ENCODE assay signal across 8 mouse cellular contexts in genomic region chr2:167689501-167690218, GRCm38 (mm10). TPM values are rescaled to one million over a fixed set of nuclear protein-coding genes. Genes with fewer than 3 reads are reported as not detected.
DNase-seq lines count a peak whose midpoint lies in the region; ATAC-seq and TF ChIP-seq lines count a peak whose summit lies in the region.

Tmem189 (minus strand) TSS chr2:167689822.

- H3K9ac ChIP-seq in heart, embryonic 13.5 days: peak within 1 kb of the TSS; percentile 91
- peak within 1 kb of the TSS; percentile 65 for H3K9ac ChIP-seq in liver, embryonic 14.5 days (replicated peaks)
- H3K9ac ChIP-seq in stomach, embryonic 16.5 days (ENCODE audit: low read length): peak within 1 kb of the TSS; percentile 94

- H3K36me3 ChIP-seq in heart, embryonic 13.5 days: no peaks in the 10 kb centered on the region
- H3K36me3 ChIP-seq in liver, embryonic 14.5 days (replicated peaks; ENCODE audit: control insufficient read depth, insufficient read depth, low read depth): no peaks in the 10 kb centered on the region
- H3K36me3 ChIP-seq in stomach, embryonic 16.5 days (ENCODE audit: control insufficient read depth, insufficient read depth, low read length): no peaks in the 10 kb centered on the region

- peaks cover 40% of the 10 kb centered on the region for H3K27me3 ChIP-seq in heart, embryonic 13.5 days (replicated peaks)
- H3K27me3 ChIP-seq in liver, embryonic 14.5 days (ENCODE audit: control insufficient read depth, insufficient read depth, low read length): peaks cover 19% of the 10 kb centered on the region
- no peaks in the 10 kb centered on the region for H3K27me3 ChIP-seq in stomach, embryonic 16.5 days (ENCODE audit: control insufficient read depth, insufficient read depth, low read length)

- peak; percentile 66 to 68 for DNase-seq in adrenal gland, postnatal 36 days
- peak; percentile 60 to 78 for DNase-seq in kidney, postnatal 25 days
- DNase-seq in liver, embryonic 14.5 days (ENCODE audit: low read depth in 3 of 3, low spot score in 3 of 3): peak in 1 of 3 experiments; percentile 45
- peak; percentile 49 to 66 for DNase-seq in natural killer cell, adult 2 months (ENCODE audit: low spot score in 2 of 2)

- under 1% methylated on average over 87 of the region's 99 CpGs for WGBS in heart, embryonic 13.5 days
- WGBS in liver, embryonic 14.5 days (ENCODE audit: insufficient replicate concordance): under 1% methylated on average over 89 of the region's 99 CpGs
- under 1% methylated on average over 90 of the region's 99 CpGs for WGBS in stomach, embryonic 16.5 days

- peaks cover 26% of the 10 kb centered on the region for H3K4me1 ChIP-seq in heart, embryonic 13.5 days
- 0 out of 4 replicates have a peak, but pooled peaks cover 0 to 2% of the 10 kb centered on the region in 2 experiments for H3K4me1 ChIP-seq in liver, embryonic 14.5 days (replicated peaks; ENCODE audit: control insufficient read depth in 2 of 2, insufficient read depth in 2 of 2, low read length in 1 of 2)
- peaks cover 22% of the 10 kb centered on the region for H3K4me1 ChIP-seq in stomach, embryonic 16.5 days (ENCODE audit: control insufficient read depth, insufficient read depth, low read length)

- peak; percentile 61 for ATAC-seq in CD4-positive, CD25-positive, alpha-beta regulatory T cell, adult 4 months
- ATAC-seq in erythroid progenitor cell, adult 5-6 weeks (replicated peaks; ENCODE audit: low FRiP score, poor library complexity, severe bottlenecking): no peak
- no peak for ATAC-seq in heart, embryonic 13.5 days (ENCODE audit: extremely low read depth, insufficient number of reproducible peaks, low FRiP score, low TSS enrichment)
- ATAC-seq in liver, embryonic 14.5 days (ENCODE audit: insufficient read depth): peak; percentile 3; the same call in 1 of the 2 replicates
- peak; percentile 18; the same call in 1 of the 2 replicates for ATAC-seq in stomach, embryonic 16.5 days (ENCODE audit: insufficient read depth, low FRiP score)

- H3K4me3 ChIP-seq in heart, embryonic 13.5 days: peak within 1 kb of the TSS; percentile 81
- H3K4me3 ChIP-seq in liver, embryonic 14.5 days (ENCODE audit: insufficient read depth in 1 of 2, low read depth in 2 of 2, low read length in 2 of 2): peak within 1 kb of the TSS; percentile 57 to 61
- H3K4me3 ChIP-seq in stomach, embryonic 16.5 days (replicated peaks; ENCODE audit: low read length): peak within 1 kb of the TSS; percentile 80

- no peaks in the 10 kb centered on the region for H3K9me3 ChIP-seq in heart, embryonic 13.5 days
- H3K9me3 ChIP-seq in liver, embryonic 14.5 days (ENCODE audit: control insufficient read depth, low read length): no peaks in the 10 kb centered on the region
- H3K9me3 ChIP-seq in stomach, embryonic 16.5 days (replicated peaks; ENCODE audit: control insufficient read depth, low read length): no peaks in the 10 kb centered on the region

- TF ChIP-seq CTCF in liver, embryonic 14.5 days (IDR thresholded peaks at IDR 0.05; ENCODE audit: low read depth): no peak

- peak within 1 kb of the TSS; percentile 93 for H3K4me2 ChIP-seq in heart, embryonic 13.5 days
- peak within 1 kb of the TSS; percentile 68 for H3K4me2 ChIP-seq in liver, embryonic 14.5 days (ENCODE audit: low read depth)
- H3K4me2 ChIP-seq in stomach, embryonic 16.5 days (ENCODE audit: low read depth, low read length): peak within 1 kb of the TSS; percentile 90

- peak within 1 kb of the TSS; percentile 75 for H3K27ac ChIP-seq in heart, embryonic 13.5 days (replicated peaks)
- peak within 1 kb of the TSS; percentile 21 for H3K27ac ChIP-seq in liver, embryonic 14.5 days
- peak within 1 kb of the TSS; percentile 90 for H3K27ac ChIP-seq in stomach, embryonic 16.5 days (ENCODE audit: low read length)

- no peak for TF ChIP-seq EP300 in liver, embryonic 14.5 days (IDR thresholded peaks at IDR 0.05; ENCODE audit: low read depth)

RNA-seq across cellular contexts. Expression of gene Tmem189, which starts in this region (rescaled TPM):
- polyA plus RNA-seq in CD4-positive, CD25-positive, alpha-beta regulatory T cell, adult 4 months (2017; shearing (Covaris generic)): 10 to 100 TPM; 12.2 to 16.0 TPM
- total RNA-seq in adrenal gland, postnatal 36 days (2021): 10 to 100 TPM; 27.2 to 34.3 TPM
- 23.9 and 27.0 TPM in 2 replicates for total RNA-seq in erythroid progenitor cell, adult 5-6 weeks (2015; ENCODE audit: low replicate concordance)
- 16.9 and 19.5 TPM in 2 replicates for total RNA-seq in erythroid progenitor cell, adult 5-6 weeks (2017; ENCODE audit: low replicate concordance)
- polyA plus RNA-seq in heart, embryonic 13.5 days (2015; fragmentation: Nextera tagmentation; extraction: Ambion mirVana): 37.4 and 37.6 TPM in 2 replicates
- polyA plus RNA-seq in liver, embryonic 14.5 days (2012; rRNA removed): 14.6 and 15.1 TPM in 2 replicates
- 12.3 and 12.4 TPM in 2 replicates for polyA plus RNA-seq in liver, embryonic 14.5 days (2014; fragmentation: Nextera tagmentation; extraction: Ambion mirVana)
- 35.7 and 36.8 TPM in 2 replicates for polyA plus RNA-seq in stomach, embryonic 16.5 days (2015; fragmentation: Nextera tagmentation; extraction: Ambion mirVana)

Comparison
In these comparisons a context has a peak if more than half of its experiments do, and no peak if none do; other contexts are left out.
1. ATAC-seq: peak in CD4-positive, CD25-positive, alpha-beta regulatory T cell, adult 4 months (single experiment), liver, embryonic 14.5 days (single experiment) and stomach, embryonic 16.5 days (single experiment); none in erythroid progenitor cell, adult 5-6 weeks (single experiment) and heart, embryonic 13.5 days (single experiment).
2. H3K27ac ChIP-seq: peak in every context shown above with its lines; median percentile 90 in stomach, embryonic 16.5 days; 75 in heart, embryonic 13.5 days; 21 in liver, embryonic 14.5 days.
3. Peak in every context shown above with its lines, with median percentiles within 50 percentile points of each other: H3K4me2 ChIP-seq, H3K4me3 ChIP-seq and H3K9ac ChIP-seq.